Mouse (Mus musculus) neural tube, embryonic 15.5 days (tissue): ENCODE results near the gene Mettl9. TPM values are rescaled to one million over a fixed set of nuclear protein-coding genes. Genes with fewer than 3 reads are reported as not detected.
"Not testable (repeated sequence)": the region's sequence is repeated elsewhere in the genome, so short reads cannot be mapped to it uniquely, and the experiment has no call there.

Source experiments
- ATAC-seq: fragments of 200-750 bp; cut with Nextera tagmentation; 2 replicates; pipeline ENCODE4 v1.8.0; 2017; ENCODE audit warnings: mild to moderate bottlenecking, moderate TSS enrichment, moderate library complexity; ENCODE audit not compliant: low FRiP score
- H3K27ac ChIP-seq: fragments of 300-500 bp; sonication (generic); replicated peaks from 2 replicates; pipeline ENCODE4 v1.5.1; 2015; ENCODE audit warnings: mild to moderate bottlenecking, inconsistent platforms
- H3K27me3 ChIP-seq: fragments of 300-500 bp; sonication (generic); replicated peaks from 2 replicates; pipeline ENCODE4 v1.6.1; 2015; ENCODE audit warnings: inconsistent platforms
- H3K36me3 ChIP-seq: fragments of 300-500 bp; sonication (generic); 2 replicates; pipeline ENCODE4 v1.6.1; 2015; ENCODE audit warnings: inconsistent platforms
- H3K4me1 ChIP-seq: fragments of 300-500 bp; sonication (generic); 2 replicates; pipeline ENCODE4 v1.6.1; 2015; ENCODE audit warnings: inconsistent platforms
- H3K4me2 ChIP-seq: fragments of 300-500 bp; sonication (generic); 2 replicates; pipeline ENCODE4 v1.6.1; 2015; ENCODE audit warnings: inconsistent platforms, mild to moderate bottlenecking, moderate library complexity
- H3K4me3 ChIP-seq: fragments of 300-500 bp; sonication (generic); replicated peaks from 2 replicates; pipeline ENCODE4 v1.5.1; 2015; ENCODE audit warnings: mild to moderate bottlenecking, inconsistent platforms
- H3K9ac ChIP-seq: fragments of 300-500 bp; sonication (generic); replicated peaks from 2 replicates; pipeline ENCODE4 v1.6.1; 2015; ENCODE audit warnings: mild to moderate bottlenecking, inconsistent platforms
- H3K9me3 ChIP-seq: fragments of 300-500 bp; sonication (generic); replicated peaks from 2 replicates; pipeline ENCODE4 v1.6.1; 2016; ENCODE audit warnings: inconsistent platforms
- WGBS: fragments of 180-500 bp; shearing (Covaris S2); methylation state at CpG from one replicate; pipeline ENCODE4 v1.1.7; 2015; ENCODE audit warnings: mixed read lengths; 5-methylcytosine and 5-hydroxymethylcytosine counted together
- polyA plus RNA-seq: library from polyadenylated mRNA; unstranded; fragments of >200 nt; fragmentation: Nextera tagmentation; extraction: Ambion mirVana; gene quantifications from 2 replicates; pipeline ENCODE4 v1.2.1, GENCODE M21; 2015

Mettl9 gene
- polyA plus RNA-seq, 1 experiment from 2014 or later, result 173 TPM

DNA sequence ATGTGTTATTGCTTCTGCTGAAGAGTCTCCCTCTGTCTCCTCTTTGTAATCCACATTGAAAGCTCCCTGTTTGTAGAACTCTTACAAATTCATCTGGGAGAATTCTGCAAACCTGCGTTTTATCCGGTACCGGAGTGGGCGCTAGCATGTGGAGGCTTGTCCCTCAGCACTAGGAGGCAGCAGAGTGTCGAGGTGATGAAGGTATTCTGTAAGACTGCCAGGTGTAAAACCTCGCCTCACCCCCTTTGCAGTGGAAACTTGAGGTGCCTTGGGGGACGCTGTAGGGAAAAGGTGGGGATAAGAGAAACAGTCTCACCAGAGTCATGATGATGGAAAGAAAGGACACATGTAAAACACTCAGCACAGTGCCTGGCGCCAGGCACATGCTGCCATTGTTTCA lies 14.0 kb upstream of the Mettl9 start:
- no peaks in the 10 kb centered on the region for H3K27me3 ChIP-seq
- H3K9ac ChIP-seq, result no peak overlapping the region
- WGBS, result 54% methylated on average over 8 of the region's 8 CpGs
- no peak overlapping the region for H3K27ac ChIP-seq
- ATAC-seq, result no peak
- H3K36me3 ChIP-seq, result no peaks in the 10 kb centered on the region
- no peak overlapping the region for H3K4me2 ChIP-seq
- no peaks in the 10 kb centered on the region for H3K9me3 ChIP-seq
- no peaks in the 10 kb centered on the region for H3K4me1 ChIP-seq
- no peak overlapping the region for H3K4me3 ChIP-seq

DNA sequence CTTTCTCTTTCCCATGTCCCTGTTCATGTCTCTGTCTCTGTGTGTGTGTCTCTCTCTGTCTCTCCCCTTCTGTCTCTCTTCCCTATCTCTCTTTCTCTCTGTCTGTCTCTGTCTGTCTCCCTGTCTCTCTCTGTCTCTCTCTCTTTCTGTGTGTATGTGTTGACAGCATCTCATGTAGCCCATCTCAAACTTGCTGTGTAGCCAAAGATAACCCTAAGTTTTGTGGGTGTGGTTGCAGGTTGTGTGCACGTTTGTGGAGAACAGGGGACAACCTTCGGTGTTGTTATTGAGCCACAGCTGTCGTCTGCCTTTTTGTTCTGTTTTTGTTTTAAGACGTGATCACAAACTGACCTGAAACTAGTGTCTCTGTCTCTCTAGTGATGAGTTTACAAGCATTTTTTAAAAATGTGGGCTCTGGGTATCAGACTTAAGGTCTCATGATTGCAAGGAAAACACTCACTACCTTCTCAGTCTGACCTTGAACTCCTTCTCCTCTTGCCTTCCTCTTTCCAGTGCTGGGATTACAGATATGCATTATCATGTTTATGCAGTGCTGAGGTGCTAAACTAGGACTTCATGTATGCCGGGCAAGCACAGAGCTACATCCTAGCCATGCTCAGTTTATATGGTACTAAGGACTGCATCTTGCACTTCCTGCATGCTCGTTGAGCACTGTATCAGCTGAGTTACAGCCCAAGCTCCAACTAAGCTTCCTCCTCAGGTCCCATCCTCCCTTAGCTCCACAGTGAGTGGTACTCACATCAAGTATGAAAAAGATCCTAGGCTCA lies 8.8 kb upstream of the Mettl9 start:
- H3K27ac ChIP-seq, result no peak overlapping the region
- no peak for ATAC-seq
- peaks cover 3% of the 10 kb centered on the region for H3K27me3 ChIP-seq
- no peaks in the 10 kb centered on the region for H3K36me3 ChIP-seq
- H3K9me3 ChIP-seq, result no peaks in the 10 kb centered on the region
- H3K4me2 ChIP-seq, result no peak overlapping the region
- H3K4me1 ChIP-seq, result no peaks in the 10 kb centered on the region
- WGBS, result 77% methylated on average over 6 of the region's 6 CpGs
- H3K4me3 ChIP-seq, result no peak overlapping the region
- H3K9ac ChIP-seq, result no peak overlapping the region

- no peak overlapping the region for H3K27ac ChIP-seq
- no peak for ATAC-seq
- H3K9ac ChIP-seq, result no peak overlapping the region
- no peak overlapping the region for H3K4me2 ChIP-seq
- 55% methylated on average over 3 of the region's 3 CpGs for WGBS
- no peak overlapping the region for H3K4me3 ChIP-seq
- no peaks in the 10 kb centered on the region for H3K36me3 ChIP-seq
- no peaks in the 10 kb centered on the region for H3K9me3 ChIP-seq
- no peaks in the 10 kb centered on the region for H3K4me1 ChIP-seq
- peaks cover 7% of the 10 kb centered on the region for H3K27me3 ChIP-seq
These were observed 7.9 kb upstream of the Mettl9 start for GRCm38 (mm10) chr7:121026300-121026699.

GRCm38 (mm10) chr7:121029947-121030346 lies 4.3 kb upstream of the Mettl9 start:
- H3K27ac ChIP-seq, H3K4me1 ChIP-seq, H3K9ac ChIP-seq, H3K4me3 ChIP-seq, H3K4me2 ChIP-seq, H3K36me3 ChIP-seq, H3K9me3 ChIP-seq, ATAC-seq: not testable (repeated sequence)
- peaks cover 15% of the 10 kb centered on the region for H3K27me3 ChIP-seq

GRCm38 (mm10) chr7:121034701-121035141 lies 476 bp downstream of the Mettl9 start:
- Histone ChIP-seq H3K4me1 (peaks cover 36% of the 10 kb centered on the region), H3K27ac (peak overlapping the region; percentile 98), H3K4me2 (peak overlapping the region; percentile 86), H3K9ac (peak overlapping the region; percentile 99), H3K27me3 (peaks cover 15% of the 10 kb centered on the region), H3K36me3 (no peaks in the 10 kb centered on the region), H3K9me3 (no peaks in the 10 kb centered on the region), H3K4me3 (peak overlapping the region; percentile 97)
- WGBS, result under 1% methylated on average over 53 of the region's 63 CpGs
- peak; percentile 82 for ATAC-seq

DNA sequence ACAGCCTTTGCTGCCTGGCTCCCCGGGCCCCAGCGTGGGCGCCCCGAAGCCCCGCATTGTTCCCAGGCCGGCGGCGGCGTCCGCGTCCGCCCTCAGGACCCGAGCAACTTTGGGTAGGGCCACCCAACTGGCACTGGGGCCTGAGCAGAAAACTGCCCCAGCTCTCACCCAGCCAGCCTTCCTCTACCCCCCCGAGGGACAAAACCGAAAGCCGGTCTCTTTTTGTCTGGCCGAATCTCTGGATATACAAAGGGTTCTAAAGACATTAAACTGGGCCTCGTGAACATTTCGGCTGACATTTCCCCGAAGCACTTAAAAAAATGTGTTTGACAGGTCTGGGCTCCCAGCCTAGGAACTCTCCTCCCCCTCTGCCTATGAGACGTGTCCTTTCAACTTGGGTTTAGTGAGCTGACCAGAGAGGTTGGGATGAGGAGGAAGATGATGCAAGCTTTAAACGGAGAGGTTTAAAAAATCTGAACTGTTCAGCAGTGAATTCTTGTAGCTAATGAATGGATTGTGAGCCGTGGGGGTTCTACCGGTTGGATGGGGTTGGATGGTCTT lies 996 bp downstream of the Mettl9 start:
- Histone ChIP-seq H3K9ac (peak overlapping the region; percentile 99), H3K27me3 (peaks cover 14% of the 10 kb centered on the region), H3K36me3 (no peaks in the 10 kb centered on the region), H3K27ac (peak overlapping the region; percentile 98), H3K4me2 (peak overlapping the region; percentile 86), H3K4me3 (peak overlapping the region; percentile 97), H3K4me1 (peaks cover 41% of the 10 kb centered on the region), H3K9me3 (no peaks in the 10 kb centered on the region)
- no peak for ATAC-seq
- WGBS, result 0% methylated on average over 24 of the region's 24 CpGs

DNA sequence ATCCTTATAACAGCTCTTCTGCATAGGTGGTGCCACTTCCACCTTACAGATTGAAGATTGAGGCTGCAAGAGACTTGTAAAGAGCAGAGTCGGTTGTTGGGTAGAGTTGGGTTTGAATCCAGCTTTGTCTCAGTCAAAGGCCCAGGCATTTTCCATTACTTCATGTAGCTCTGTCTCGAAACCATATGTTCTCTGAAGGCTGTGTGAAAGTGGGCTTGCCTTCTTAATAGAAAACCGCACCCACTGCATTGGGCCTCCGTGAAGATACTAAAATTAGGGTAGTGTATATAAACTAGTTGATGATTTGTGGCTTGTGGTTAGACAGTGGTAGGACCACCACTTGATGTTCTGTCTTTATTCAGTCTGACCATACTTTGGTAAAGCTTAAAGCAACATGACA lies 6.3 kb downstream of the Mettl9 start:
- Histone ChIP-seq H3K36me3 (no peaks in the 10 kb centered on the region), H3K4me3 (no peak overlapping the region), H3K27ac (no peak overlapping the region), H3K4me2 (no peak overlapping the region), H3K9me3 (no peaks in the 10 kb centered on the region), H3K9ac (no peak overlapping the region), H3K4me1 (peaks cover 53% of the 10 kb centered on the region), H3K27me3 (no peaks in the 10 kb centered on the region)
- WGBS, result 92% methylated on average over 4 of the region's 4 CpGs
- no peak for ATAC-seq

- no peaks in the 10 kb centered on the region for H3K27me3 ChIP-seq
- 78% methylated on average over 1 of the region's 1 CpGs for WGBS
- no peak overlapping the region for H3K4me2 ChIP-seq
- no peak overlapping the region for H3K4me3 ChIP-seq
- H3K9ac ChIP-seq, result no peak overlapping the region
- no peak for ATAC-seq
- peaks cover 41% of the 10 kb centered on the region for H3K4me1 ChIP-seq
- H3K36me3 ChIP-seq, result no peaks in the 10 kb centered on the region
- H3K9me3 ChIP-seq, result no peaks in the 10 kb centered on the region
- H3K27ac ChIP-seq, result no peak overlapping the region
These were observed 7.7 kb downstream of the Mettl9 start for GRCm38 (mm10) chr7:121041989-121042388.

- H3K27me3 ChIP-seq, result no peaks in the 10 kb centered on the region
- 94% methylated on average over 3 of the region's 3 CpGs for WGBS
- no peak for ATAC-seq
These were observed 8.8 kb downstream of the Mettl9 start for GRCm38 (mm10) chr7:121043004-121043403.

DNA sequence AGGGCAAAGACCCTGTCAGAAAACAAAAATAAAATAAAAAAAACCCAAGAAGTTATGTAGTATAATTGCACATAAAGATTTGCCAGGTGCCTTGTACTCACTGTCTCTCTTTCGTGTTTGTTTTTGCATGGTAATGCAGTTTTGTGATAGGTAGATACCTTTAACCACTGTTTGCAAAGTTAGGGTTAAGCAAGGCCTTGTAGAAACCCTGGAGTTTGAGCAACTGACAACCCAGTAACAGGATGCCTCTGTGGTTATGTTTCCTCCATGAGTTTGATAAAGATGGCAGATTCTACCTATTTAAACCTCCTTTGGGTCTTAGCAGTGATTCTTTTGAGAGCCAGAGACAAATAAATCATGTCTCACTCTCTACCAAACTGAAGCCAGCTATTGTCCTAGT lies 9.3 kb downstream of the Mettl9 start:
- WGBS, result 94% methylated on average over 1 of the region's 1 CpGs
- H3K36me3 ChIP-seq, result no peaks in the 10 kb centered on the region

More at GRCm38 (mm10) chr7:121043004-121043403, 8.8 kb downstream of the Mettl9 start:
- Histone ChIP-seq H3K4me2 (no peak overlapping the region), H3K9ac (no peak overlapping the region), H3K36me3 (no peaks in the 10 kb centered on the region), H3K27ac (no peak overlapping the region), H3K9me3 (no peaks in the 10 kb centered on the region), H3K4me3 (no peak overlapping the region), H3K4me1 (peaks cover 31% of the 10 kb centered on the region)

GRCm38 (mm10) chr7:121044251-121044650 lies 10.0 kb downstream of the Mettl9 start:
- Histone ChIP-seq H3K9me3 (no peaks in the 10 kb centered on the region), H3K27ac (no peak overlapping the region), H3K27me3 (no peaks in the 10 kb centered on the region), H3K4me1 (peaks cover 29% of the 10 kb centered on the region), H3K4me3 (no peak overlapping the region), H3K36me3 (no peaks in the 10 kb centered on the region), H3K4me2 (no peak overlapping the region), H3K9ac (no peak overlapping the region)
- no peak for ATAC-seq
- 85% methylated on average over 1 of the region's 1 CpGs for WGBS

More for the DNA sequence above, 9.3 kb downstream of the Mettl9 start:
- Histone ChIP-seq H3K27me3 (no peaks in the 10 kb centered on the region), H3K9ac (no peak overlapping the region), H3K4me3 (no peak overlapping the region), H3K9me3 (no peaks in the 10 kb centered on the region), H3K4me1 (peaks cover 31% of the 10 kb centered on the region), H3K4me2 (no peak overlapping the region), H3K27ac (no peak overlapping the region)
- ATAC-seq, result no peak
